Mouse (Mus musculus): ENCODE data around the gene Ahnak.
"Not testable (repeated sequence)": the region's sequence is repeated elsewhere in the genome, so short reads cannot be mapped to it uniquely, and the experiment has no call there.

The Ahnak gene

GRCm38 (mm10) chr19:8972491-8972890 lies 16.6 kb upstream of the Ahnak start:
- DNase-seq (ENCODE audit: low read depth, low spot score), result not testable (repeated sequence)

- no peak for DNase-seq (ENCODE audit: low read depth, low spot score)
Observed at GRCm38 (mm10) chr19:8974638-8975037, 14.4 kb upstream of the Ahnak start.

DNA sequence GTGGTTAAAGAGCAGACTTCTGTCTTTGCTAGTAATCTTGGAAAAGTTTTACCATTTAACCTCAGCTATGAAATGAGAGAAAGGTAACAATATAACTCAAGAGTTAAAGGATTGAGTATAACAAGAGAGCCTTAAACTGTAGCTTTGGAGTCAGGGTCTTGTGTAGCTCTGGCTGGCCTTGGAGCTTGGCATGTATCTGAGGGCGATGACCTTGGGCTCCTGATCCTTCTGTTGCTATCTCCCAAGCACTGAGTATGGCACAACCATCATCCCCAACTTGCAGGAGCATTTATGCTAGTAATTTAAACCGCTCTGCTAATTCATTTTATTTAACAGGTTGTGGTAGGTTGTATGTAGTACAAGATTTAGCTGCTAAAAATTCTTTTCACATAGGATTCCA lies 13.6 kb upstream of the Ahnak start:
- no peak for DNase-seq (ENCODE audit: low read depth, low spot score)

GRCm38 (mm10) chr19:8976535-8976934 lies 12.5 kb upstream of the Ahnak start:
- peak; percentile 78 for DNase-seq (ENCODE audit: low read depth, low spot score)

GRCm38 (mm10) chr19:8980771-8981170 lies 8.3 kb upstream of the Ahnak start:
- peak; percentile 52 for DNase-seq (ENCODE audit: low read depth, low spot score)

- DNase-seq (ENCODE audit: low read depth, low spot score), result no peak
Observed at GRCm38 (mm10) chr19:8981450-8982168, 7.5 kb upstream of the Ahnak start.

DNA sequence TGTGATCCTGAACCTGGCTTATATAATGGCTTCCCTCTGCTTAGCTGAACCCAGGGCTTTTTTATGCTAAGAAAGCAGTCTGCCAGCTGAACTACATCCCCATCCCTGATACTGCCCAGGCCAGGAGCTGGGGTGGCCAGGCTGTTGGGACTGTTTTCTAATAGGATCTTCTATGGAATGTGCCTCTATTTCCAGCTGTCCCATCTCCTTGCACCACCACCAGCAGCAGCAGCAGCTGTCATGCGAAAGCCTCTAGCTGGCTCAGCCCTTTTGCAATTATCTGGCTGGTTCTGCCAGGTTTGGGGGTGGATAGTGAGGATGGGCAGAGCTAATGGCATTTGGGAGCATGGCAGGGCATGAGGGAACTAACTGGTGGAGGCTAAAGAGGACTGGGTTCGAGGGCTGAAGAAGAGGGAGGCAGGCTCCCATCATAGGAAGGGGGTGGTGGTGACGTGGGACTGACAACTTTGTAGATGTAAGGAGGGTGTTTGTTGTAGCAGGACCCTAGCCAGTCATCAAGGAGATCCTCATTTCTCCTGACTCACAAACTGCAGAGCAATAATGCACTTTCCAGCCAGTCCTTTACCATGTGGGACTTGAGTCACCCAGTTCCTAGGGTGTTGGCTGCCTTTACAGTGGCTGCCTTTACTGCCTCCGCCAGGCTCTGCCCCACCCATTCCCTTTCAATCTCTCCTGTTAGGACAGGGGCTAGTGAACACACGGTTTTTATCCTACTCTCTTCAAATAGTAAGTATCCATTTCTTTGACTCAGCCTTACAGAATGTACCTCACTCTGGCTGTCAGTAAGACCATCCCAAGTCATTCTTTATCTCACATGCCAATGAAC lies 6.6 kb upstream of the Ahnak start:
- DNase-seq (ENCODE audit: low read depth, low spot score), result no peak

- no peak for DNase-seq (ENCODE audit: low read depth, low spot score)
Observed at GRCm38 (mm10) chr19:8983150-8983650, 5.9 kb upstream of the Ahnak start.

DNA sequence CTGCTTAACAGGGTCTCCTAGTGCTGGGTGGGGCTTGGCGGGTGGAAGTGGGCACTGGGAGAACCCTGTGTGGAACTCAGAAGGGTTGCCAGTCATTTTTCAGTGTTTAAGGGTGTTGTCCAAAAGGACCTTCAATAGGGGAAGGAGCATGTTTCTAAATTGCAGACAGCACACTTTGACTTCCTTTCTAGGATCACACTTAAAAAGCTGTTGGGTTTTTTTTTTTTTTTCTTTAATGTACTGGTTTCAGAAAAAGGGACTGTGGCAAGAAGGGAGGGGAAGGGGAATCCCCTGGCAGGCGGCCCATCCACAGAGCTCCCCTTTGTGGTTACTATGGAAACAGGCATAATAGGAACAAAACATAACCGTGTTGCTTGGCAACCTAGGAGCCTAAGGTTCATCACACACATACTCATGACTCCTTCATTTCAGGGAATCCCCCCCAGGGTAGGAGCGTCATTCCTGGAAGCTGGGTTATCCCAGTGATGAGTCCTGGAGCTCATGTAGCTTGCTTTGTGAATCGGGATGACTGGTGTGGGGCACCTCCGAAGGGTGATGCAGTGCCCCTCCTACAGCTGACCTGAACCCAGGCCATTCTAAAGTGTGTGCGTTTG lies 4.7 kb upstream of the Ahnak start:
- DNase-seq (ENCODE audit: low read depth, low spot score), result peak; percentile 65

- no peak for DNase-seq (ENCODE audit: low read depth, low spot score)
Observed at GRCm38 (mm10) chr19:8985891-8986290, 3.2 kb upstream of the Ahnak start.

DNA sequence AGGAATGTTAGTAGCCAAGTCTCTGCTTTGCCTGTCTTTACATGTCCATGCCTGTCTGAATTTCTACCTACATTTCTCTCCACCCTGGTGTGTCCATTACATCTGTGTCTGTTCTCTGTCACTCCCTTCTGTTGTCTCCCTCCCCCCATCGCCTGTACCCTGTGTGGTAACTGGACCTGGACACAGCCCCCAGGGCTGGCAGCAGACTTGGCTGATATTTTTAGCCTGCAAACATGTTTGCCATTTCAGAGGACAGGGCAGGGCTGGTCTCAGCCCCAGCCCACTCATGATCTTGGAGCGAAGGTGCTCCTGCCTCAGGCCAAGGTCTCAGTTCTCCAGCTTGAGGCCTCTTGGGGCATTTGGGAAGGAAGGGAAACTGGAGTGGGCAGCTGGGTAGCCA lies 1.3 kb upstream of the Ahnak start:
- no peak for DNase-seq (ENCODE audit: low read depth, low spot score)

- no peak for DNase-seq (ENCODE audit: low read depth, low spot score)
Observed at GRCm38 (mm10) chr19:8988346-8989065, 578 bp upstream of the Ahnak start.

GRCm38 (mm10) chr19:8989567-8990431 lies 715 bp downstream of the Ahnak start:
- DNase-seq (ENCODE audit: low read depth, low spot score), result peak; percentile 93

GRCm38 (mm10) chr19:8990432-8991102 lies 1.5 kb downstream of the Ahnak start:
- no peak for DNase-seq (ENCODE audit: low read depth, low spot score)

- no peak for DNase-seq (ENCODE audit: low read depth, low spot score)
Observed at GRCm38 (mm10) chr19:8991245-8991870, 2.3 kb downstream of the Ahnak start.

GRCm38 (mm10) chr19:8991871-8992735 lies 3.0 kb downstream of the Ahnak start:
- DNase-seq (ENCODE audit: low read depth, low spot score), result no peak

GRCm38 (mm10) chr19:8992769-8993624 lies 3.9 kb downstream of the Ahnak start:
- DNase-seq (ENCODE audit: low read depth, low spot score), result peak; percentile 87

DNA sequence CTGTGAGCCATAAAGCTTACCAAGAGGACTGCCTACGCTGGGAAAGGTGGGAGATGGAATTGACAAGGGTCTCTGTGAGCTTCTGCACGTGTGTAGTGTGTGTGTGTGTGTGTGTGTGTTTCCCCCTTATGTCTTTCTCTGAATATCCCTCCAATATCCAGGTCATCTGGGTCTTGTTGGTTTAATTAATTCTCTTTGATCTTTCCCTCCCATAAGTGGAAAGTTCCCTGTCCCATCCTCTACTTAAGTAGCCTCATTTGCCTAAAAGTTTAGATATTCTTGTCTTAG lies 4.5 kb downstream of the Ahnak start:
- no peak for DNase-seq (ENCODE audit: low read depth, low spot score)

Measured in ES-CJ7 (cell line).